Mouse (Mus musculus): ENCODE measurements around the gene Mup2. TPM values are rescaled to one million over a fixed set of nuclear protein-coding genes. Genes with fewer than 3 reads are reported as not detected.

Gene Mup2
- total RNA-seq (2023), result not detected in 4 replicates

DNA sequence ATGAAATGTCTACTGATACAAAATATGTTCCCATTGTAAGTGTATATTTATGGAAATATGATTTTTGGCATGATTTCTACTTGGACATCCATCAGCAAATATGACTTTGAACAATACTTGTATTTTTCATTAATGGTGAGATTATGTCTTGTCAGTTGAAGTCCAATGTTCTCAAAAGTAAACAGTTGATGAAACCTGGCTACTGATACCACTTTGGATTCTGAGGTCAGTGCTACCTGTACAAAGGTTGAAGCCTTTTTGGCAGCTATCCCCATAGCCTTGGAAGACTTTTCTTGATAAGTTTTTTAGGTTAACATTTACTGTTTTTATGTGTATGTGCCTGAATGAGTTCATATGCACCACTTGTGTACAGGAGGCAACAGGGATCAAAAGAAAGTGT is at the start of gene Mup2:
Gene Mup2 (minus strand): TSS at position 101 of the 400 bp plus-strand sequence.

Other genes starting within 250 kb of the Mup2 start
- gene Slc46a2, start 239.2 kb downstream of the Mup2 start, total RNA-seq (2023), result not detected in 4 replicates
- gene Mup4, start 193.6 kb downstream of the Mup2 start, total RNA-seq (2023), result not detected in 4 replicates
- gene Mup6, start 190.0 kb downstream of the Mup2 start, total RNA-seq (2023), result not detected in 4 replicates
- not detected in 4 replicates for gene Mup7, start 83.8 kb downstream of the Mup2 start, total RNA-seq (2023)
- not detected in 4 replicates for gene Mup8, start 68.3 kb upstream of the Mup2 start, total RNA-seq (2023)